Mouse (Mus musculus) lung, embryonic 14.5 days (tissue): ENCODE results near the gene Adam17. TPM values are rescaled to one million over a fixed set of nuclear protein-coding genes. Genes with fewer than 3 reads are reported as not detected.

Experiments
- ATAC-seq: fragments of 200-750 bp; cut with Nextera tagmentation; 2 replicates; pipeline ENCODE4 v1.8.0; 2017; ENCODE audit warnings: mild to moderate bottlenecking, moderate TSS enrichment, moderate library complexity; ENCODE audit not compliant: insufficient read depth
- DNase-seq: peaks from one replicate; pipeline ENCODE4 v3.0.0-alpha.2; 2015
- H3K27ac ChIP-seq: fragments of 300-500 bp; sonication (generic); 2 replicates; pipeline ENCODE4 v1.5.1; 2014; ENCODE audit warnings: low read depth, mild to moderate bottlenecking, moderate library complexity
- H3K27me3 ChIP-seq: fragments of 300-500 bp; sonication (generic); 2 replicates; pipeline ENCODE4 v1.6.1; 2014; ENCODE audit warnings: low read length, control low read depth; ENCODE audit not compliant: insufficient read depth
- H3K36me3 ChIP-seq: fragments of 300-500 bp; sonication (generic); 2 replicates; pipeline ENCODE4 v1.6.1; 2014; ENCODE audit warnings: control low read depth; ENCODE audit not compliant: insufficient read depth
- H3K4me1 ChIP-seq: fragments of 300-500 bp; sonication (generic); 2 replicates; pipeline ENCODE4 v1.6.1; 2014; ENCODE audit warnings: antibody characterized with exemption, control low read depth; ENCODE audit not compliant: insufficient read depth
- H3K4me2 ChIP-seq: fragments of 300-500 bp; sonication (generic); 2 replicates; pipeline ENCODE4 v1.6.1; 2014; ENCODE audit warnings: mild to moderate bottlenecking
- H3K4me3 ChIP-seq: fragments of 300-500 bp; sonication (generic); 2 replicates; pipeline ENCODE4 v1.5.1; 2014; ENCODE audit warnings: low read depth, low read length
- H3K9ac ChIP-seq: fragments of 300-500 bp; sonication (generic); 2 replicates; pipeline ENCODE4 v1.6.1; 2014
- H3K9me3 ChIP-seq: fragments of 300-500 bp; sonication (generic); 2 replicates; pipeline ENCODE4 v1.6.1; 2016; ENCODE audit warnings: low read depth, low read length, control low read depth
- CTCF ChIP-seq: IDR thresholded peaks from 2 replicates; pipeline ENCODE4 v1.5.1; 2016; ENCODE audit warnings: antibody characterized with exemption, low read depth
- WGBS: fragments of 180-500 bp; shearing (Covaris S2); extraction: QIAGEN DNeasy Blood & Tissue Kit; methylation state at CpG from one replicate; pipeline ENCODE4 v1.1.7; 2014; 5-methylcytosine and 5-hydroxymethylcytosine counted together
- polyA plus RNA-seq: library from polyadenylated mRNA; unstranded; fragments of >200 nt; fragmentation: Nextera tagmentation; extraction: Ambion mirVana; gene quantifications from 2 replicates; pipeline ENCODE4 v1.2.1, GENCODE M21; 2014

Gene Adam17
- polyA plus RNA-seq: 45.5 and 50.3 TPM in 2 replicates

GRCm38 (mm10) chr12:21373100-21373819 lies at the start of gene Adam17:
Gene Adam17 (minus strand): TSS chr12:21373632.
- peak; percentile 97 for ATAC-seq
- DNase-seq: peak; percentile 99
- Histone ChIP-seq H3K4me3 (peak within 1 kb of the TSS; percentile 81), H3K9me3 (no peaks in the 10 kb centered on the region), H3K36me3 (no peaks in the 10 kb centered on the region), H3K27ac (peak within 1 kb of the TSS; percentile 96), H3K4me1 (no peaks in the 10 kb centered on the region), H3K4me2 (peak within 1 kb of the TSS; percentile 85), H3K27me3 (no peaks in the 10 kb centered on the region), H3K9ac (peak within 1 kb of the TSS; percentile 85)
- peak; percentile 73 for TF ChIP-seq CTCF
- WGBS: under 1% methylated on average over 55 of the region's 55 CpGs

- WGBS: 36% methylated on average over 11 of the region's 11 CpGs
- no peak for TF ChIP-seq CTCF
- Histone ChIP-seq H3K4me3 (peak overlapping the region; percentile 92), H3K4me1 (peaks cover 5% of the 10 kb centered on the region), H3K27me3 (no peaks in the 10 kb centered on the region), H3K4me2 (peak overlapping the region; percentile 80), H3K27ac (no peak overlapping the region), H3K36me3 (peaks cover 18% of the 10 kb centered on the region), H3K9me3 (no peaks in the 10 kb centered on the region), H3K9ac (peak overlapping the region; percentile 62)
- peak; percentile 25 for DNase-seq
- ATAC-seq: no peak
Measured at GRCm38 (mm10) chr12:21418621-21419131, 45.2 kb upstream of the Adam17 start.

DNA sequence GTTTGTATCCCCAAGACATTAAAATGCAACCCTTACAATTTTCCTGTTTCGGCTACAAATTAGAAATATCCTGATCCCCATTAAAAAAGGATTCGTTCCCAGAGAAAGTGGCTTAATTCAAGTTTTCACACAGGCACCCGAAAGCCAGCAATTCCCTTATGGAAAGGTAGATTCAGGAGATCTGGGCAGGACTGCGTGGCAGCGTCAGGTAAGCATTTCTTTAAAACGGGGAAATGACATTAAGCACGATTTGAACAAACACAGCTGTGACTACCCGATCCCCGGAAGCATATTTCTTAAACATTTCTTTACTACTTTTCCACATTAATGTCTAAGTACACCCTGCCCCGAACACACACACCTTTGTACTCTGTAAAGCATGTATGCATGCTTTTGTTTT lies 44.7 kb upstream of the Adam17 start:
- ATAC-seq (no peak), DNase-seq (peak; percentile 25)
- Histone ChIP-seq H3K27ac (peak overlapping the region; percentile 37), H3K9ac (peak overlapping the region; percentile 62), H3K4me1 (peaks cover 5% of the 10 kb centered on the region), H3K9me3 (no peaks in the 10 kb centered on the region; the same call in 1 of the 2 replicates), H3K4me2 (peak overlapping the region; percentile 80), H3K4me3 (peak overlapping the region; percentile 92), H3K27me3 (no peaks in the 10 kb centered on the region), H3K36me3 (peaks cover 24% of the 10 kb centered on the region)
- WGBS: 2% methylated on average over 10 of the region's 10 CpGs
- no peak for TF ChIP-seq CTCF

GRCm38 (mm10) chr12:21417100-21418070 lies 44.0 kb upstream of the Adam17 start, which contains the start of gene Ywhaq:
Gene Ywhaq (minus strand): TSS chr12:21417637.
- WGBS: under 1% methylated on average over 97 of the region's 103 CpGs
- H3K9me3 ChIP-seq: no peaks in the 10 kb centered on the region; the same call in 1 of the 2 replicates
- DNase-seq: peak; percentile 99
- no peaks in the 10 kb centered on the region for H3K27me3 ChIP-seq
- no peak for TF ChIP-seq CTCF
- peak; percentile 100 for ATAC-seq
- peaks cover 5% of the 10 kb centered on the region for H3K4me1 ChIP-seq
- peak within 1 kb of the TSS; percentile 84 for H3K4me2 ChIP-seq
- peak within 1 kb of the TSS; percentile 92 for H3K4me3 ChIP-seq
- peak within 1 kb of the TSS; percentile 97 for H3K9ac ChIP-seq
- peaks cover 31% of the 10 kb centered on the region for H3K36me3 ChIP-seq
- H3K27ac ChIP-seq: peak within 1 kb of the TSS; percentile 100

- H3K27me3 ChIP-seq: no peaks in the 10 kb centered on the region
- H3K36me3 ChIP-seq: peaks cover 40% of the 10 kb centered on the region
- peak overlapping the region; percentile 92 for H3K4me3 ChIP-seq
- no peaks in the 10 kb centered on the region; the same call in 1 of the 2 replicates for H3K9me3 ChIP-seq
- DNase-seq (peak; percentile 21), ATAC-seq (no peak)
- peak overlapping the region; percentile 97 for H3K9ac ChIP-seq
- peak overlapping the region; percentile 84 for H3K4me2 ChIP-seq
- no peak for TF ChIP-seq CTCF
- H3K4me1 ChIP-seq: peaks cover 5% of the 10 kb centered on the region
- H3K27ac ChIP-seq: peak overlapping the region; percentile 51
- 0% methylated on average over 13 of the region's 15 CpGs for WGBS
Measured at GRCm38 (mm10) chr12:21416506-21416905, 43.1 kb upstream of the Adam17 start.

DNA sequence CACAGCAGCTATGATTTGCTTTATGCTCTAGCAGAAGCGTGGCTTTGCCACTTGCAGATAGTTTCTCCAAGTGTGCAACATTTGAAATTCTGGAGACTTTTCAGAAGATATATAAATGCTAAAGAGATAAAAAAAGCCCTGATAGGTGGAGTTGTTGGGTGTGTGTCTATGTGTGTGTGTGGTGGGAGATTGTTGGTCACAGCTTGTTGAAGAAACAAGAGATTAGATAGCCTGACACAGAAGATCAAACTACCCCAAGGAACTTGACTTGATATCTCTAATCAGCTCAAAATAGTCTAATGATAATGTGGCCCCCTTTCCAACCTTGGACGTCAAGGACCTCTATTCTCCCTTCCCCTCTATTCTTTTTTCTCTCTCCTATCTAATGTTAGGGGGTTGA lies 37.2 kb upstream of the Adam17 start:
- 85% methylated on average over 2 of the region's 2 CpGs for WGBS
- DNase-seq (no peak), ATAC-seq (no peak)
- H3K9ac ChIP-seq: no peak overlapping the region
- no peak overlapping the region for H3K4me2 ChIP-seq
- TF ChIP-seq CTCF: no peak
- no peak overlapping the region for H3K4me3 ChIP-seq
- H3K4me1 ChIP-seq: peaks cover 5% of the 10 kb centered on the region
- no peaks in the 10 kb centered on the region for H3K27me3 ChIP-seq
- no peak overlapping the region for H3K27ac ChIP-seq
- peaks cover 88% of the 10 kb centered on the region for H3K36me3 ChIP-seq
- peaks cover 5% of the 10 kb centered on the region; the same call in 1 of the 2 replicates for H3K9me3 ChIP-seq
